In genomic region chr3:39249224-39249892, GRCm38 (mm10) we compare ENCODE assay signal across 11 mouse cellular contexts.
A peak's percentile ranks its signal among the peaks of the same experiment; 100 is the strongest.
DNase-seq lines count a peak whose midpoint lies in the region; ATAC-seq and TF ChIP-seq lines count a peak whose summit lies in the region.
"Had no signal": no experiment of that assay in that cellular context is flagged by ENCODE, and none has a peak within 500 bp of the region (broad histone marks: within the 10 kb centered on the region; RNA-seq: fewer than 3 reads in every experiment).

No protein-coding gene starts in this region.

- 24% methylated on average over 4 of the region's 4 CpGs for WGBS in heart, embryonic 14.5 days
- WGBS in lung, adult 2 months: 52% methylated on average over 4 of the region's 4 CpGs
- 55% methylated on average over 4 of the region's 4 CpGs for WGBS in forebrain, embryonic 12.5 days
- 36% methylated on average over 4 of the region's 4 CpGs for WGBS in limb, embryonic 14.5 days

- TF ChIP-seq CTCF in lung, adult 2 months (IDR thresholded peaks at IDR 0.05; ENCODE audit: insufficient read depth, low read length): no peak

- no peak for DNase-seq in heart, adult 9 months (ENCODE audit: low spot score in 2 of 2)
- peak; percentile 11 for DNase-seq in lung, postnatal 10 days
- no peak for DNase-seq in lung, adult 2 months
- peak; percentile 31 for DNase-seq in limb, embryonic 14.5 days (ENCODE audit: low spot score)
- DNase-seq in urinary bladder, adult 2 months (ENCODE audit: low spot score): no peak
- DNase-seq: gastrocnemius, postnatal 14 days; thymus, adult 2 months had no signal

- peak overlapping the region; percentile 17 for H3K4me2 ChIP-seq in heart, embryonic 14.5 days (ENCODE audit: low read length)
- no peak overlapping the region for H3K4me2 ChIP-seq in forebrain, embryonic 12.5 days
- H3K4me2 ChIP-seq in limb, embryonic 14.5 days (replicated peaks; ENCODE audit: low read depth, low read length, severe bottlenecking): no peak overlapping the region

- peak; percentile 68; the same call in 1 of the 2 replicates for ATAC-seq in heart, embryonic 14.5 days (ENCODE audit: insufficient number of reproducible peaks, insufficient read depth, low FRiP score, low read depth)
- ATAC-seq in forebrain, embryonic 12.5 days (ENCODE audit: low FRiP score): peak; percentile 93
- no peak for ATAC-seq in limb, embryonic 14.5 days (ENCODE audit: low FRiP score, low read depth)
- no peak for ATAC-seq in megakaryocyte, adult 5-6 weeks (ENCODE audit: poor library complexity, severe bottlenecking)
- ATAC-seq: intestine, postnatal 0 days had no signal

- no peaks in the 10 kb centered on the region for H3K27me3 ChIP-seq in heart, embryonic 14.5 days (ENCODE audit: control insufficient read depth, insufficient read depth, low read length)
- H3K27me3 ChIP-seq in forebrain, embryonic 12.5 days: no peaks in the 10 kb centered on the region
- no peaks in the 10 kb centered on the region for H3K27me3 ChIP-seq in limb, embryonic 14.5 days (ENCODE audit: control insufficient read depth, insufficient read depth, low read length)

- no peaks in the 10 kb centered on the region for H3K36me3 ChIP-seq in heart, embryonic 14.5 days (ENCODE audit: control insufficient read depth, insufficient read depth, low read length)
- no peaks in the 10 kb centered on the region for H3K36me3 ChIP-seq in forebrain, embryonic 12.5 days (replicated peaks)
- H3K36me3 ChIP-seq in limb, embryonic 14.5 days (ENCODE audit: control insufficient read depth, insufficient read depth, low read length): no peaks in the 10 kb centered on the region

- TF ChIP-seq POLR2A in lung, adult 2 months (IDR thresholded peaks at IDR 0.05; ENCODE audit: borderline replicate concordance, extremely low read depth, low read depth, low read length): no peak
- no peak for TF ChIP-seq POLR2A in limb, embryonic 14.5 days (IDR thresholded peaks at IDR 0.05; ENCODE audit: borderline replicate concordance, extremely low read depth, insufficient read depth, insufficient read length)

- H3K9me3 ChIP-seq in heart, embryonic 14.5 days (ENCODE audit: control insufficient read depth, low read length): no peaks in the 10 kb centered on the region
- H3K9me3 ChIP-seq in forebrain, embryonic 12.5 days: no peaks in the 10 kb centered on the region
- no peaks in the 10 kb centered on the region for H3K9me3 ChIP-seq in limb, embryonic 14.5 days (ENCODE audit: control insufficient read depth, low read length)

- peak overlapping the region; percentile 53 to 82 for H3K27ac ChIP-seq in heart, embryonic 14.5 days (replicated peaks in 1 of 2; ENCODE audit: control insufficient read depth in 1 of 2, insufficient read depth in 1 of 2, low read depth in 2 of 2, low read length in 2 of 2)
- no peak overlapping the region for H3K27ac ChIP-seq in forebrain, embryonic 12.5 days
- H3K27ac ChIP-seq in limb, embryonic 14.5 days (replicated peaks; ENCODE audit: low read depth, low read length): no peak overlapping the region

- H3K4me3 ChIP-seq in heart, embryonic 14.5 days (ENCODE audit: control insufficient read depth in 1 of 2, insufficient read depth in 1 of 2, low read depth in 1 of 2, low read length in 2 of 2): no peak overlapping the region
- no peak overlapping the region for H3K4me3 ChIP-seq in lung, adult 2 months (replicated peaks; ENCODE audit: extremely low read depth, low read depth, low read length)
- no peak overlapping the region for H3K4me3 ChIP-seq in forebrain, embryonic 12.5 days (replicated peaks)
- no peak overlapping the region for H3K4me3 ChIP-seq in limb, embryonic 14.5 days (replicated peaks; ENCODE audit: low read length)

- no peak overlapping the region for H3K9ac ChIP-seq in heart, embryonic 14.5 days (ENCODE audit: low read length)
- H3K9ac ChIP-seq in forebrain, embryonic 12.5 days: no peak overlapping the region
- H3K9ac ChIP-seq in limb, embryonic 14.5 days (ENCODE audit: low read depth, low read length, severe bottlenecking): no peak overlapping the region

- H3K4me1 ChIP-seq in heart, embryonic 14.5 days (ENCODE audit: control insufficient read depth in 2 of 2, insufficient read depth in 2 of 2, low read length in 2 of 2): peaks cover 2 to 19% of the 10 kb centered on the region in 2 experiments; a peak in 2 of 4 replicates
- no peaks in the 10 kb centered on the region for H3K4me1 ChIP-seq in lung, adult 2 months (ENCODE audit: control insufficient read depth, insufficient read depth, low read length)
- peaks cover 9% of the 10 kb centered on the region; the same call in 1 of the 2 replicates for H3K4me1 ChIP-seq in forebrain, embryonic 12.5 days
- H3K4me1 ChIP-seq in limb, embryonic 14.5 days (ENCODE audit: control insufficient read depth, insufficient read depth, low read length): peaks cover 15% of the 10 kb centered on the region

Comparison
In these comparisons a context has a peak if more than half of its experiments do, and no peak if none do; other contexts are left out.
1. DNase-seq: peak in lung, postnatal 10 days (single experiment) and limb, embryonic 14.5 days (single experiment); none in heart, adult 9 months (0 of 2), lung, adult 2 months (single experiment) and urinary bladder, adult 2 months (single experiment).
2. ATAC-seq: peak in heart, embryonic 14.5 days (single experiment) and forebrain, embryonic 12.5 days (single experiment); none in limb, embryonic 14.5 days (single experiment) and megakaryocyte, adult 5-6 weeks (single experiment).
3. H3K27ac ChIP-seq: peak in heart, embryonic 14.5 days (2 of 2); none in forebrain, embryonic 12.5 days (single experiment) and limb, embryonic 14.5 days (single experiment).